Mouse (Mus musculus): ENCODE data around the gene Slc35c1. TPM values are rescaled to one million over a fixed set of nuclear protein-coding genes. Genes with fewer than 3 reads are reported as not detected.

The Slc35c1 gene
- polyA plus RNA-seq, 1 experiment from 2014 or later = 27.1 TPM

- Histone ChIP-seq H3K27ac (no peak overlapping the region), H3K4me2 (no peak overlapping the region), H3K9me3 (no peaks in the 10 kb centered on the region), H3K27me3 (replicated peaks) (no peaks in the 10 kb centered on the region), H3K4me3 (replicated peaks) (no peak overlapping the region), H3K36me3 (peaks cover 37% of the 10 kb centered on the region), H3K4me1 (peaks cover 38% of the 10 kb centered on the region), H3K9ac (no peak overlapping the region)
- 70% methylated on average over 10 of the region's 10 CpGs for WGBS
- no peak for ATAC-seq (ENCODE audit: insufficient read depth, low FRiP score, low read depth)
Observed at GRCm38 (mm10) chr2:92422388-92423135, 37.8 kb downstream of the Slc35c1 start.

GRCm38 (mm10) chr2:92421723-92422387 lies 38.5 kb downstream of the Slc35c1 start:
- no peak overlapping the region for H3K9ac ChIP-seq
- H3K27ac ChIP-seq = no peak overlapping the region
- H3K9me3 ChIP-seq = no peaks in the 10 kb centered on the region
- peaks cover 37% of the 10 kb centered on the region for H3K36me3 ChIP-seq
- no peak overlapping the region for H3K4me3 ChIP-seq (replicated peaks)
- no peak for ATAC-seq (ENCODE audit: insufficient read depth, low FRiP score, low read depth)
- 90% methylated on average over 7 of the region's 7 CpGs for WGBS
- no peaks in the 10 kb centered on the region for H3K27me3 ChIP-seq (replicated peaks)
- H3K4me1 ChIP-seq = peaks cover 33% of the 10 kb centered on the region
- no peak overlapping the region for H3K4me2 ChIP-seq

- Histone ChIP-seq H3K36me3 (peaks cover 74% of the 10 kb centered on the region), H3K27ac (no peak overlapping the region), H3K9me3 (no peaks in the 10 kb centered on the region), H3K9ac (no peak overlapping the region), H3K4me3 (replicated peaks) (no peak overlapping the region), H3K4me2 (no peak overlapping the region), H3K27me3 (replicated peaks) (no peaks in the 10 kb centered on the region), H3K4me1 (no peaks in the 10 kb centered on the region)
- WGBS = 89% methylated on average over 10 of the region's 10 CpGs
- ATAC-seq (ENCODE audit: insufficient read depth, low FRiP score, low read depth) = no peak
Observed at GRCm38 (mm10) chr2:92411705-92412104, 48.6 kb downstream of the Slc35c1 start.

GRCm38 (mm10) chr2:92408309-92409045 lies 51.9 kb downstream of the Slc35c1 start:
- peaks cover 62% of the 10 kb centered on the region for H3K36me3 ChIP-seq
- H3K9ac ChIP-seq = no peak overlapping the region
- H3K4me2 ChIP-seq = no peak overlapping the region
- no peak overlapping the region for H3K27ac ChIP-seq
- no peaks in the 10 kb centered on the region for H3K4me1 ChIP-seq
- ATAC-seq (ENCODE audit: insufficient read depth, low FRiP score, low read depth) = no peak
- H3K4me3 ChIP-seq (replicated peaks) = no peak overlapping the region
- no peaks in the 10 kb centered on the region for H3K9me3 ChIP-seq
- 87% methylated on average over 18 of the region's 18 CpGs for WGBS
- H3K27me3 ChIP-seq (replicated peaks) = no peaks in the 10 kb centered on the region

GRCm38 (mm10) chr2:92405687-92406086 lies 54.7 kb downstream of the Slc35c1 start:
- peaks cover 39% of the 10 kb centered on the region for H3K36me3 ChIP-seq
- no peak overlapping the region for H3K9ac ChIP-seq
- 80% methylated on average over 7 of the region's 7 CpGs for WGBS

GRCm38 (mm10) chr2:92404737-92405136 lies 55.6 kb downstream of the Slc35c1 start:
- Histone ChIP-seq H3K4me1 (peaks cover 3% of the 10 kb centered on the region; the same call in 1 of the 2 replicates), H3K9ac (no peak overlapping the region), H3K36me3 (peaks cover 29% of the 10 kb centered on the region), H3K9me3 (no peaks in the 10 kb centered on the region), H3K27ac (no peak overlapping the region), H3K27me3 (replicated peaks) (peaks cover 6% of the 10 kb centered on the region; the same call in 1 of the 2 replicates), H3K4me3 (replicated peaks) (no peak overlapping the region), H3K4me2 (no peak overlapping the region)
- WGBS = 80% methylated on average over 6 of the region's 6 CpGs
- ATAC-seq (ENCODE audit: insufficient read depth, low FRiP score, low read depth) = no peak

More at GRCm38 (mm10) chr2:92405687-92406086, 54.7 kb downstream of the Slc35c1 start:
- Histone ChIP-seq H3K27ac (no peak overlapping the region), H3K4me1 (peaks cover 3% of the 10 kb centered on the region; the same call in 1 of the 2 replicates), H3K27me3 (replicated peaks) (0 out of 2 replicates have a peak, but pooled peaks cover 2% of the 10 kb centered on the region), H3K4me2 (no peak overlapping the region), H3K9me3 (no peaks in the 10 kb centered on the region), H3K4me3 (replicated peaks) (no peak overlapping the region)
- no peak for ATAC-seq (ENCODE audit: insufficient read depth, low FRiP score, low read depth)

- Histone ChIP-seq H3K9ac (no peak overlapping the region), H3K36me3 (peaks cover 21% of the 10 kb centered on the region), H3K4me3 (replicated peaks) (no peak overlapping the region), H3K27me3 (replicated peaks) (peaks cover 8% of the 10 kb centered on the region; the same call in 1 of the 2 replicates), H3K9me3 (no peaks in the 10 kb centered on the region), H3K4me2 (no peak overlapping the region), H3K4me1 (peaks cover 3% of the 10 kb centered on the region; the same call in 1 of the 2 replicates), H3K27ac (no peak overlapping the region)
- WGBS = 84% methylated on average over 5 of the region's 5 CpGs
- ATAC-seq (ENCODE audit: insufficient read depth, low FRiP score, low read depth) = no peak
Observed at GRCm38 (mm10) chr2:92403776-92404319, 56.5 kb downstream of the Slc35c1 start.

Other genes with a start within 250 kb of the Slc35c1 start
- gene Pex16, start 85.9 kb downstream of the Slc35c1 start, polyA plus RNA-seq (2015; fragmentation: Nextera tagmentation; extraction: Ambion mirVana) = 28.0 and 28.6 TPM in 2 replicates
- 13.4 and 13.9 TPM in 2 replicates for gene Large2, start 85.7 kb downstream of the Slc35c1 start, polyA plus RNA-seq (2015; fragmentation: Nextera tagmentation; extraction: Ambion mirVana)
- 3.4 and 4.0 TPM in 2 replicates for gene 1700029I15Rik, start 78.0 kb downstream of the Slc35c1 start, polyA plus RNA-seq (2015; fragmentation: Nextera tagmentation; extraction: Ambion mirVana)
- gene Mapk8ip1, start 59.3 kb downstream of the Slc35c1 start, polyA plus RNA-seq (2015; fragmentation: Nextera tagmentation; extraction: Ambion mirVana) = 23.4 and 24.6 TPM in 2 replicates
- 19.2 and 23.6 TPM in 2 replicates for gene Cry2, start 26.5 kb downstream of the Slc35c1 start, polyA plus RNA-seq (2015; fragmentation: Nextera tagmentation; extraction: Ambion mirVana)
- 5.6 and 6.1 TPM in 2 replicates for gene Chst1, start 139.2 kb upstream of the Slc35c1 start, polyA plus RNA-seq (2015; fragmentation: Nextera tagmentation; extraction: Ambion mirVana)